8 mouse cellular contexts compared by ENCODE assay signal in the genomic region with DNA sequence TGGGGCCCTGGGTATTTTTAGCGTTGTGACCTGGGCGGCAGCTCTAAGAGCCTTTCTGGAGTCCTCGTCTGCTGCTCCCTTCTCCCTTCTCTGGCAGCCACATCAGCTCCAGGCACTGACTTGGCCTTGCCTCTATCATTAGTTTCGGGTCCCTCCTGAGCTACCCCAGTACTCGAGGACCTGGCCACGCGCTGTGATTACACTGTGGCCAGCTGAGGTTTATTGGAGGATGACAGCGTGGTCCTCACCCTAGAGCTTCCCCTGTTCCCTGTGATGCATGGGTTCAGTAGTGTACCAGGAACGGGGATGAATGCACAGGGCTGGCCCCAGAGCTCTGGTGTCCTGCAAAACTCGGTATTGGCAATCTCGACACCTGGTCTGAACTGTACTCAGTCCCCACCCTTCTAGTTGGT. TPM values are rescaled to one million over a fixed set of nuclear protein-coding genes. Genes with fewer than 3 reads are reported as not detected.
DNase-seq lines count a peak whose midpoint lies in the region; ATAC-seq and TF ChIP-seq lines count a peak whose summit lies in the region.

No protein-coding gene starts in this region.

- H3K4me2 ChIP-seq in embryonic facial prominence, embryonic 12.5 days (replicated peaks) = peak overlapping the region; percentile 100
- H3K4me2 ChIP-seq in intestine, embryonic 14.5 days (ENCODE audit: low read length) = peak overlapping the region; percentile 66
- peak overlapping the region; percentile 91 for H3K4me2 ChIP-seq in myocyte (ENCODE audit: low read depth)

- peak; percentile 19 for DNase-seq in layer of hippocampus, adult 9-11 months
- no peak for DNase-seq in layer of hippocampus, adult 11-12 months (ENCODE audit: low spot score)
- DNase-seq in intestine, embryonic 14.5 days (ENCODE audit: low spot score) = no peak
- no peak for DNase-seq in frontal cortex, postnatal 10 days (ENCODE audit: low spot score in 2 of 2)
- no peak for DNase-seq in thymus, postnatal 14 days
- no peak for DNase-seq in adrenal gland, adult (ENCODE audit: inconsistent age in 2 of 2, low spot score in 1 of 2)

- peaks cover 9% of the 10 kb centered on the region; the same call in 1 of the 2 replicates for H3K4me1 ChIP-seq in embryonic facial prominence, embryonic 12.5 days
- peaks cover 5% of the 10 kb centered on the region; the same call in 1 of the 2 replicates for H3K4me1 ChIP-seq in intestine, embryonic 14.5 days (replicated peaks; ENCODE audit: control insufficient read depth, insufficient read depth, low read length)

- no peak for ATAC-seq in embryonic facial prominence, embryonic 12.5 days (ENCODE audit: insufficient number of reproducible peaks, insufficient read depth, low FRiP score, low TSS enrichment)
- ATAC-seq in intestine, embryonic 14.5 days (replicated peaks; ENCODE audit: low FRiP score, low TSS enrichment, low read depth) = no peak

- H3K27ac ChIP-seq in embryonic facial prominence, embryonic 12.5 days = no peak overlapping the region
- no peak overlapping the region for H3K27ac ChIP-seq in intestine, embryonic 14.5 days (ENCODE audit: low read depth)

- peak overlapping the region; percentile 84 for H3K4me3 ChIP-seq in embryonic facial prominence, embryonic 12.5 days
- H3K4me3 ChIP-seq in intestine, embryonic 14.5 days (ENCODE audit: low read depth, low read length) = peak overlapping the region; percentile 68
- peak overlapping the region; percentile 51 for H3K4me3 ChIP-seq in myocyte

- H3K36me3 ChIP-seq in embryonic facial prominence, embryonic 12.5 days = no peaks in the 10 kb centered on the region
- peaks cover 4% of the 10 kb centered on the region; the same call in 1 of the 2 replicates for H3K36me3 ChIP-seq in intestine, embryonic 14.5 days (ENCODE audit: control insufficient read depth, insufficient read depth, low read length)
- peaks cover 5% of the 10 kb centered on the region for H3K36me3 ChIP-seq in myocyte (ENCODE audit: control insufficient read depth, insufficient read depth)

- H3ac ChIP-seq in myocyte (ENCODE audit: control insufficient read depth, insufficient read length) = peak overlapping the region; percentile 64

- H3K9ac ChIP-seq in embryonic facial prominence, embryonic 12.5 days = peak overlapping the region; percentile 68
- H3K9ac ChIP-seq in intestine, embryonic 14.5 days (ENCODE audit: low read length) = peak overlapping the region; percentile 60

- H3K79me2 ChIP-seq in myocyte (ENCODE audit: control insufficient read depth, insufficient read depth) = no peaks in the 10 kb centered on the region

- H3K9me3 ChIP-seq in embryonic facial prominence, embryonic 12.5 days = no peaks in the 10 kb centered on the region
- H3K9me3 ChIP-seq in intestine, embryonic 14.5 days (ENCODE audit: control insufficient read depth, low read length) = no peaks in the 10 kb centered on the region

- WGBS in embryonic facial prominence, embryonic 12.5 days = 9% methylated on average over 11 of the region's 11 CpGs
- WGBS in intestine, embryonic 14.5 days = 13% methylated on average over 11 of the region's 11 CpGs

- no peak for TF ChIP-seq POLR2A in myocyte (IDR thresholded peaks at IDR 0.05; ENCODE audit: insufficient read length, low read depth)

- peaks cover 46% of the 10 kb centered on the region for H3K27me3 ChIP-seq in embryonic facial prominence, embryonic 12.5 days
- 0 out of 2 replicates have a peak, but pooled peaks cover 4% of the 10 kb centered on the region for H3K27me3 ChIP-seq in intestine, embryonic 14.5 days (replicated peaks; ENCODE audit: control insufficient read depth, insufficient read depth, low read length)
- no peaks in the 10 kb centered on the region for H3K27me3 ChIP-seq in myocyte (ENCODE audit: control insufficient read depth, insufficient read depth, insufficient read length)

TF ChIP-seq in myocyte, 11 proteins besides CTCF, POLR2A, EP300 and RAD21:
- TF ChIP-seq REST (IDR thresholded peaks at IDR 0.05; ENCODE audit: insufficient read depth, insufficient read length) (no peak), MYOG (IDR thresholded peaks at IDR 0.05; ENCODE audit: control insufficient read depth in 1 of 3, insufficient read depth in 1 of 3, insufficient read length in 2 of 3, low read depth in 2 of 3) (no peak), TCF12 (IDR thresholded peaks at IDR 0.05; ENCODE audit: insufficient read depth, poor library complexity, severe bottlenecking) (no peak), USF1 (IDR thresholded peaks at IDR 0.05; ENCODE audit: low read depth) (no peak), MYOD1 (IDR thresholded peaks at IDR 0.05; ENCODE audit: control insufficient read depth in 1 of 3, insufficient read length in 2 of 3, low read depth in 2 of 3) (no peak), TCF3 (IDR thresholded peaks at IDR 0.05; ENCODE audit: insufficient read length, low read depth) (no peak), E2F4 (IDR thresholded peaks at IDR 0.05; ENCODE audit: insufficient read depth) (no peak), SRF (IDR thresholded peaks at IDR 0.05; ENCODE audit: control insufficient read depth, insufficient read length, low read depth) (no peak), POLR2AphosphoS2 (IDR thresholded peaks at IDR 0.05; ENCODE audit: insufficient read length, low read depth) (no peak), MAX (IDR thresholded peaks at IDR 0.05; ENCODE audit: low read depth) (no peak), CEBPB (IDR thresholded peaks at IDR 0.05; ENCODE audit: insufficient read depth, poor library complexity, severe bottlenecking) (no peak)

RNA-seq across cellular contexts. Expression of a gene that starts 1.2 kb away (rescaled TPM):
- polyA plus RNA-seq in embryonic facial prominence, embryonic 12.5 days (2016; fragmentation: Nextera tagmentation; extraction: Ambion mirVana) = 1.7 and 2.2 TPM in 2 replicates
- 9.4 and 12.5 TPM in 2 replicates for polyA plus RNA-seq in intestine, embryonic 14.5 days (2014; fragmentation: Nextera tagmentation; extraction: Ambion mirVana)
- 16.4 TPM for polyA plus RNA-seq in myocyte (2012; fragmentation: generic; extraction: Trizol)

RNA-seq across cellular contexts. Expression of a gene that starts 10.2 kb away (rescaled TPM):
- polyA plus RNA-seq in embryonic facial prominence, embryonic 12.5 days (2016; fragmentation: Nextera tagmentation; extraction: Ambion mirVana) = 36.7 and 37.7 TPM in 2 replicates
- polyA plus RNA-seq in intestine, embryonic 14.5 days (2014; fragmentation: Nextera tagmentation; extraction: Ambion mirVana) = 72.4 and 79.7 TPM in 2 replicates
- polyA plus RNA-seq in myocyte (2012; fragmentation: generic; extraction: Trizol) = 79.2 TPM

RNA-seq across cellular contexts. Expression of a gene that starts 13.6 kb away (rescaled TPM):
- polyA plus RNA-seq in embryonic facial prominence, embryonic 12.5 days (2016; fragmentation: Nextera tagmentation; extraction: Ambion mirVana) = not detected in 2 replicates
- not detected in 2 replicates for polyA plus RNA-seq in intestine, embryonic 14.5 days (2014; fragmentation: Nextera tagmentation; extraction: Ambion mirVana)
- not detected for polyA plus RNA-seq in myocyte (2012; fragmentation: generic; extraction: Trizol)

RNA-seq across cellular contexts. Expression of a gene that starts 26.4 kb away (rescaled TPM):
- 6.1 and 6.5 TPM in 2 replicates for polyA plus RNA-seq in embryonic facial prominence, embryonic 12.5 days (2016; fragmentation: Nextera tagmentation; extraction: Ambion mirVana)
- 11.6 and 17.4 TPM in 2 replicates for polyA plus RNA-seq in intestine, embryonic 14.5 days (2014; fragmentation: Nextera tagmentation; extraction: Ambion mirVana)
- polyA plus RNA-seq in myocyte (2012; fragmentation: generic; extraction: Trizol) = 31.6 TPM

RNA-seq across cellular contexts. Expression of a gene that starts 30.4 kb away (rescaled TPM):
- 65.4 and 66.8 TPM in 2 replicates for polyA plus RNA-seq in embryonic facial prominence, embryonic 12.5 days (2016; fragmentation: Nextera tagmentation; extraction: Ambion mirVana)
- polyA plus RNA-seq in intestine, embryonic 14.5 days (2014; fragmentation: Nextera tagmentation; extraction: Ambion mirVana) = 65.2 and 67.2 TPM in 2 replicates
- polyA plus RNA-seq in myocyte (2012; fragmentation: generic; extraction: Trizol) = 47.6 TPM
